Mouse (Mus musculus) gastrocnemius, postnatal 10 days (tissue): Measurements from ENCODE around the gene Ncs1. TPM values are rescaled to one million over a fixed set of nuclear protein-coding genes. Genes with fewer than 3 reads are reported as not detected.

ENCODE experiments used
- DNase-seq: peaks from one replicate; pipeline ENCODE4 v3.0.0; 2021; ENCODE audit warnings: mixed read lengths
- long read RNA-seq, 2 experiments: library from polyadenylated mRNA; stranded (forward); transcript quantifications; one replicate each; pipeline ENCODE4 v2.0.0; 2021
- total RNA-seq, 2 experiments: library from RNA; stranded (reverse); gene quantifications; 2 replicates each; pipeline ENCODE4 v1.2.3; 2021

Gene Ncs1
- total RNA-seq = 10 to 100 TPM; 17.6 to 18.6 TPM
- long read RNA-seq, experiment 1, full-length matches to known transcripts = 18 of 30 reads
- long read RNA-seq, experiment 1, partial matches to known transcripts = 4 of 30 reads
- long read RNA-seq, experiment 1, other reads (novel, unspliced or antisense) = 8 of 30 reads
- long read RNA-seq, experiment 2, full-length matches to known transcripts = 11 of 21 reads
- long read RNA-seq, experiment 2, partial matches to known transcripts = 1 of 21 reads
- long read RNA-seq, experiment 2, other reads (novel, unspliced or antisense) = 9 of 21 reads

DNA sequence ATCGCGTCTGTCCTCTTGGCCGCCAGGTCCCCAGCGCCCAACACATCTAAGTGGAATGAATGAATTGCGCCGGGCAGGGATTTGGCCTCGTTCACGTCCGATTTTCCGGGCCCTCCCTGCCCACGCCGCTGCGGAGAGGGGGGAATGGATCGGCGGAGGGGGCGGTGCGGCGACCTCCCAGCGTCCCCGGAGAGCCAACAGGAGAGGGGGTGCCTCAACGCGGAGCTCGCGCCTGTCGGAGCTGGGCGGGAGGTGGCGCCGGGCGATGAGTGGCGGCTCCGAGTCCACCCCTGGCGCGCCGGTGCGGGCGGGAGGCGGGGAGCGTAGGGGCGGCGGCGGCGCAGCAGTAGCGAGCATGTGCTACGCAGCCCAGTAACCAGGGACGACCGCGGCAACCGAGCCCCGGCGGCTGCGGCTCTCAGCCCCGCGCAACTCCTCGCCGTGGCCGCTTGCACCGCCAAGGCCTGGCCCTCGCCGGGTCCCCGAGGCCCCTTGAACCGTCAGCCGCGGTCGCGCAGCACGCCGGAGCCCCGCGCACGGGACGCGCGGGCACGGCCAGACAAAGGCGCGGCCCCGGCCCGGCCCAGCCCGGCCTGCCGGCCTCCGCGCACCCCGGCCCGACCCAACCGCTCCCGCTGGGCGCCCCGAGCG is at the start of gene Ncs1:
Gene Ncs1 (plus strand): TSS at position 333 of the 651 bp plus-strand sequence.
- peak; percentile 80 for DNase-seq

GRCm38 (mm10) chr2:31198621-31199020 is 47.0 kb upstream of the Ncs1 start:
- no peak for DNase-seq

DNA sequence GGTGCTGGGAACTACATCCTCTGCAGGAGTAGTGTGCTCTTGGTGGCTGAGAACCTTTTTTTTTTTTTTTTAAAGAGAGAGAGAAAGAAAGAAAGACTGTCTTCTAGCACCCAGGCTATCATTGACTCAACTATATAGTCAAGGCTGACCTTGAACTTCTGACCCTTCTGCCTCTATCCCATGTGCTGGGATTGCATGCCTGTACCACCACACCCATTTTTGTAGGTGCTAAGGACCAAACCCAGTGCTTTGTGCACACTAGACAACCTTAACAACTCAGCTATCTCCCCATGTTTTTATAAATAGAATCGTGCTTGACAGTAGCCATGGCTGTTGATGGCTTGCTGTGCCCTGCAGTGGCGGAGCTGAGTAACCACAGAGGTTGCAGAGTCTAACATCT is 45.6 kb upstream of the Ncs1 start:
- DNase-seq = no peak

GRCm38 (mm10) chr2:31201851-31202250 is 43.8 kb upstream of the Ncs1 start:
- no peak for DNase-seq

DNA sequence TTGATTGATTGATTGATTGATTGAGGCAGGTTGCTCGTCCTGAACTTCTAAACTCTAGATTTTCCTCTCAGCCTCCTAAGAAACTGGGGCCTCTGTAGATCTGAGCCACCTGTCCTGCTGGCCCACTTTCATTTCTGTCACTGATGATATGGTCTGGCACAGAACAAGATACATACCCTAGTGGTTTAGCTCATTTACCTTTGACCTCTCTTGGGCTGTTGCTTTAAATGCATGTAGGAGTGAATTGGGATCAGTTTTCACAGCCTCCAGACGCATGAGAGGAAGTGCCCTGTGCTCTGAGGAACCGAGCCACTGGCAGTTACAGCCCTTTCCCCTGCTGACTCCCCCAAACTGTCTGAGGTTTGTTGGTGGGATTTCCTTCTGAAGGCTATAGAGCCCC is 43.3 kb upstream of the Ncs1 start:
- DNase-seq = no peak

DNA sequence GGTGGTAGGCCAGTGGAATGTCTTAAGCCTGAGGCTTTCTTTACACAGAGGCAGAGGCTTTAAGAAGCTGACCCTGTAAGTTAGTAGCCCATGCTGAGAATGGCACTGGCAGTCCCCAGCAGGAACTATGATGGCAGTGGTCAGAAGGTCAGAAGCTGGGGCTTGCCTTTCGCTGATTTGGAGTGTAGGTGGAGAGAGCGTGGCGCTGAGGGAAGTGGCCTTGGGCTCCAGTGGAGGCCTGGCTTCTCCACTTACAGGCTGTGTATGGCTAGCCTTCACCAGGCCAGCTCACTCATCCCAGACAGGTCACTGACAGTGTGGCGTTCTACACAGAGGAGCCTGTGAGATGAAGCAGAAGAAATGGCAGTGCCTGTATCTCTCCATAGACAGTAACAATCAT is 42.7 kb upstream of the Ncs1 start:
- no peak for DNase-seq

DNA sequence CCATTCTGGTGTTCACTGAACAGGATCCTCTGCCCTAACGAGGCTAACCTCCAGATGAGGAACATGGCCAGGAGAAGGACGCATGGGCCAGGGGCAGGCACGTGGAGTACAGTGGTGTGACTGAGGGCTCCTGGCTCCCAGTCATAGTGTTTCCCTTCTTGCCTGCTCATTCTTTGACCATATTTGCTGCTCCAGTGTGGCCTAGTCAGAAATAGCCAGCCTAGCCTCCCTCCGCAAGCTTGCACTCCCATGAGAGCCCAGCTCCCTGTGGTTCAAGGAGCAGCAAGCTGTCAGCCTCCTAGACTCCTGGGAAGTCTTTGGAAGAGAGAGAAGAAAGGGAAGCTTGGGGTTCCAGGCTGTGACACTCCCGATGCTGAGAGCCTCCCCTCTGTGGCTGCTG is 40.9 kb upstream of the Ncs1 start:
- no peak for DNase-seq

DNA sequence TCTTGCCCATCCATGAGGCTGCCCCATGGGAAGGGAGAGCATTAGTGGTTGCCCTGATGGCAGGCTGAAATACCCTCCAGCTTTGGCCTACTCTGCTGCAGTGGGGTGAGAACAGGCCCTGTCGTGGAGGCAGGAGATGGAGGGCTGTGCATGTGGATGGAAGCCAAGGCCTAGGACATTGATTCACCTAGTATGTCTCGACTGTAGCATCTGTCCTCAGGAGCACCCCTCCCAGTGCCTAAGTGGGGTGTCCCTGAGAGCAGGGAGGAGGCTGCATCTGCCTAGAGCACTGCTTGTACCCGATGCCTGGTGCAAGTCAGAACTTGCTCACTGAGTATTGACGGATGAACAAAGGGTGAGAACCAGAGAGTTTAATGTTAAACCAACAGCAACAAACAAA is 39.4 kb upstream of the Ncs1 start:
- DNase-seq = no peak

- no peak for DNase-seq
These were observed 38.7 kb upstream of the Ncs1 start for GRCm38 (mm10) chr2:31206882-31207281.

DNA sequence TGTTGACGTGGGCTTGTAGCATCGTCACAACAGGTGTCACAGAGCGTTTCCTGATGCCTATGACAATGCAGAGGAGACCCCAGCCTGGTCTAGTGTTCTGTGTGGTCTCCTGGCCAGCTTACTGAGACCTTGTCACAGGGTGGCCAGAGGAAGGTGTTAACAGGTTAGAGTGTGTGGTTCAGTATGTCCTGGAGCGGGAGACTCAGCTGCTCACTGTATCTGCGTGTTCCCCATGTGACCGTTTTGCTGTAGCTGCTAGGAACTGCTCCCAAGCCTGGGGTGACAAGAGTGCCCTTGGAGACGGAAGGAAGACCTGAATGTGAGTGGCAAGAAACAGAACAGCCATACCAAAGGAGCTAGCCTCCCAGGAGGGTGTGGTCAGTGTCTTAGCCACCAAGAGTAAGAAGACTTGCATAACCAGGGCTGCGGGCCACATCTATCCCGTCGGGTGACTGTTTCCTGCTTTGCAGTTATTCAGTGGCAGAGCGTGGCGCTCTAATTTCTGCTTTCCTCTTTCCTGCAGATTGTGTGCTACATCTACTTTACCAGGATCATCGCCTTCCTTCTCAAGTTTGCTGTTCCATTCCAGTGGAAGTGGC is 37.0 kb upstream of the Ncs1 start:
- DNase-seq = no peak

DNA sequence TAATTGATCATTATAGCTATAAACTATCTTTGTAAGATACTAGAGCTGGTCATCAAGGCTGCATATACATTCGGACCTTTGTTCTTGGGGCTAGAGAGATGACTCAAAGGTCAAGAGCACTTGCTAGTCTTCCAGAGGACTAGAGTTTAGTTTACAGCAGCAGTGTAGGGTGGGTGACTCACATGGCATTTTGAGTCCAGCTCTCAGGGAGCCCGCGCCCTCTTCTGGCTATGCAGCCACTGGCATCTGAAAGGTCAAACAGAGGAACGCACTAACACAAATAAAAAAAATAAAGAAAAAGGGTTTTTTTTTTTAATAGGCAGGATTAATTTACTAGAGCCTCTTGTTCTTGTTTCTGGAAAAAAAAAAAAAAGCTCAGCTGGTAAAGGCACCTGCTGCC is 36.1 kb upstream of the Ncs1 start:
- no peak for DNase-seq

GRCm38 (mm10) chr2:31210144-31210847 is 35.3 kb upstream of the Ncs1 start:
- DNase-seq = no peak

GRCm38 (mm10) chr2:31211204-31211603 is 34.4 kb upstream of the Ncs1 start:
- no peak for DNase-seq

DNA sequence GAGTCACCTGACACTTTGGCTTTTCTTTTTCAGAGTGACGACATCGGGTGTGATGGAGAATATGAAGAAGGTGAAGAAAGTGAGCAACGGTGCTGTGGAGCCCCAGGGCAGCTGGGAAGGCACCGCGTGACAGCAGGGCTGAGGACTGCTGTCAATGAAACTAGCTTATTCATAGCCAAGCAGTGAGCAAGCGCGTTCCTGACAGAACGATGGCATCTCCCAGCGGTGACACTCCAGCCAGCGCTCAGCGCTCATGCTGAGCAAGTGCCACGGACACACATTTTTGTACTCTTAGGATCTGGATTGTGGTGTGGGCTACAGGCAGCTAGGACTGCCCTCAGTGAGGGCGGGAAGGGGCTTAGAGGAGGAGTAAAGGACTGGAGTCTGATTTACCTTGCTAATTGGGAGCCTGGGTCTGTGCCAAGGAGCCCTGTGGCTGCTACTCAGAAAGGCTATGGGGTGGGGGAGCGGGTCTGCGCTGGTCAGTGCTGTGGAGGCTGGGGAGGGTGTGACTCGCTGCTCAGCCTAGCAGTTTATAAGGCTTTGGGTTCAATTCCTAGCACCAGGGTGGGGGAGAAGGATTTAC is 31.3 kb upstream of the Ncs1 start:
- no peak for DNase-seq

DNA sequence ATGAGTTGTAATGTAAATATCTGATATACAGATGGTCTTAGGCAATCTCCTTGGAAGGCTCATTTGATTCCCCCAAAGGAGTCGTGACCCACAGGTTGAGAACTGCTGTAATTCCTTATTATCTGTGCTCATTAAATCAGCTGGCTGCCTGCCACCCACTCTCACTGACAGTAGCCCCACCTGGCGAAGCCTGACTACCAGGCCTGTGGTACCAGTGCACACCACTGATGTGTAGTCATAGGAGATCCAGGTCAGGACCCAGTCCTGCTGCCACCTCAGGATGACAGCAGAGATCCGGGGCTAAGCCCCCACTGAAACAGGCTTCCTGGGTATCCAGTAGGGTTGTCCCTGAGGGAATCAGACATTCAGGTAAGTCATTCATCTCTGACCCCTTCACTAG is 27.0 kb upstream of the Ncs1 start:
- no peak for DNase-seq

GRCm38 (mm10) chr2:31219470-31219869 is 26.2 kb upstream of the Ncs1 start:
- DNase-seq = no peak

GRCm38 (mm10) chr2:31220844-31221243 is 24.8 kb upstream of the Ncs1 start:
- no peak for DNase-seq

GRCm38 (mm10) chr2:31221582-31221981 is 24.0 kb upstream of the Ncs1 start:
- no peak for DNase-seq

- DNase-seq = no peak
These were observed 16.8 kb upstream of the Ncs1 start for GRCm38 (mm10) chr2:31228768-31229311.

DNA sequence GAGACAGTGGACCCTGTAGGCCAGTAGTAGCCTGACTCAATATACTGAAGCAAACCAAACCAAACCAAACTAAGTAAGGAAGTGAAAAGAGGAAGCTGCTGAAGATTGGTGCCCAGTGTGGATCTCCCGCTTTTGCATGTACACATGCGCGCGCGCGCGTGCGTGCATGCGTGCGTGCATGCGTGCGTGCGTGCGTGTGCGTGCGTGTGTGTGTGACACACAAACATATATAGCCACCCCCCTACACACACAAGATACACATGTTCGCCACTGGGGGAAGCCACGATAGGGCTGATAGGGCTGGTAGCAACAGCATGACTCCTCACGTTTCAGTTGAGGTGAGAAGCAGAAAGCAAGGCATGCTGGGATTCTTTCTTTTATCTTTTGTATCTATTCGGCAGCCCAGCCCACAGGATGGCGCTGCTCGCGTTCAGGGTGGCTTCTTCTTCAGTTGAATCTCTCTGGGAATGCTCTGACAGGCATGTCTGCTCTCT is 6.4 kb upstream of the Ncs1 start:
- DNase-seq = no peak

DNA sequence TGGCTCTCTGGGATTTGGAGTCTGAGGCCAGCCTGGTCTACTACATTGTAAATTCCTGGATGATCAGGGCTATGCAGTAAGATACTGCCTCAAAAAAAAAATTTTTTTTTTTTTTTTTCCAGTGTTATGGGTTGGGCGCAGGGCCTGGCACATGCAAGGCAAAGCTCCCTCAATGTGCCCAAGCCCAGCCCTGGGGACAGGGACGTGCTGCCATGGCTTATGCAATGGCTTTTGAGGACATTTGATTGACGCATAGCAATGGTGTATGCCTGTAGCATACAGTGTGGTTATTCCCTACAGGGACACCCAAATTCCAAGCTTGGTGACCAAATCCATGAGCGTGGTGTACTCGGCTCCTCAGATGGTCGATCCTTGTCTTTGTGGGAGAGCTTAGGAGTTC is 5.8 kb upstream of the Ncs1 start:
- no peak for DNase-seq

DNA sequence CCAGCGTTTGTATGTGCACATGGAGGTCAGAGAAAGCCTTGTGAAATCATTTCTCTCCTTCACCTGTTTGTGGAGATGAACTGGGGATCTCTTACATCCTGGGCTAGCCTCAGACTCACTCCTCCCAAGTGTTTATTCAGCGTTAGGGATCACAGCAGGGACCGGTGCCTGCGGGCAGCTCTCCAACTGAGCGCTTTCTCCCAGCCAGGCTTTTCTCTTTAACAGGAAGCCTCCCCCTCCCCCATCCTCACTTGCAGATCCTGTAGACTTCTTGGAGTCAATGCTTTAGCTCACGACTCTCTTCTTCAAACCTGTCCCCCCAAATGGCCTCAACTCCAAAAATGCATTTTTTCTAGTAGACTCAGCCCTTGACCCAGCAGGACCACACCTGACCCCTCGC is 4.0 kb upstream of the Ncs1 start:
- no peak for DNase-seq
